Comparison of ENCODE assay signal across 9 mouse cellular contexts in the genomic region with DNA sequence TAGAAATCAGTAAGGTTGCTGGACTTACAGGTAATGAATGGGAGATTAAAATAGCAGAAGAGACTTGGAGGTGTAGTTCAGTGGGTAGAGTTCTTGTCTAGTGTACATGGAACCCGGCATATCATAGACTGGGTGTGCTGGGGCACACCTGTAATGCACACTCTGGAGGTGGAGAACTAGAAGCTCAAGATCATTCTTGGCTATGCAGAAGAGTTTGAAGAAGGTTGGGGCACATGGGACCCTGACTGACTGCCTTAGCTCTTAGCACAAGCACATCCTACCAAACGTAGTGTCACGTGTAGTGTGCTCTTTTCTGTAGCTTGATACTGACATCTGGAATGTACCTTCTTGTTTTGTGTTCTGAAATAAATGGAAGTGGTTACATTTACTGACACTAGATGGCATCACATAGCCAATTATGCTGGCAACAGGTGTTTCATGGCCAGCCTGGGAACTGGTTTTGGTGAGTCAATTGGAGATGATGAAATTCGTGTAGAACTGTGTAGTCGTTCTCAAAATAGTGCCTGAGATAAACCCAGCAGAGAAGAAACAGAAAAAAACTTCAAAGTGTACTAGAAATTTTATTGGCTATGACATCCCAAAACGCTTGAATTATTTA. TPM values are rescaled to one million over a fixed set of nuclear protein-coding genes. Genes with fewer than 3 reads are reported as not detected.
DNase-seq lines count a peak whose midpoint lies in the region; ATAC-seq and TF ChIP-seq lines count a peak whose summit lies in the region.
"Had no signal": no experiment of that assay in that cellular context is flagged by ENCODE, and none has a peak within 500 bp of the region (broad histone marks: within the 10 kb centered on the region; RNA-seq: fewer than 3 reads in every experiment).

No protein-coding gene starts in this region.

- H3K27ac ChIP-seq in gastrocnemius, adult 2 months, result no peak overlapping the region
- H3K27ac ChIP-seq in cortical plate, adult 2 months (ENCODE audit: insufficient read depth, low read length), result no peak overlapping the region
- no peak overlapping the region for H3K27ac ChIP-seq in liver, embryonic 14.5 days
- H3K27ac ChIP-seq: lung, embryonic 15.5 days had no signal

- no peak overlapping the region for H3K4me2 ChIP-seq in liver, embryonic 14.5 days (ENCODE audit: low read depth)
- H3K4me2 ChIP-seq: lung, embryonic 15.5 days had no signal

- ATAC-seq in liver, embryonic 14.5 days (ENCODE audit: insufficient read depth), result no peak

- no peak overlapping the region for H3K9ac ChIP-seq in liver, embryonic 14.5 days (replicated peaks)
- H3K9ac ChIP-seq: lung, embryonic 15.5 days had no signal

- WGBS in liver, embryonic 14.5 days (ENCODE audit: insufficient replicate concordance), result 25% methylated on average over 6 of the region's 6 CpGs

- peak; percentile 72 for TF ChIP-seq CTCF in gastrocnemius, adult 2 months (IDR thresholded peaks at IDR 0.05)
- peak; percentile 64 for TF ChIP-seq CTCF in cortical plate, adult 2 months (IDR thresholded peaks at IDR 0.05; ENCODE audit: extremely low read depth, insufficient read depth, low read length)
- peak; percentile 49 for TF ChIP-seq CTCF in liver, embryonic 14.5 days (IDR thresholded peaks at IDR 0.05; ENCODE audit: low read depth)

- H3K27me3 ChIP-seq in liver, embryonic 14.5 days (ENCODE audit: control insufficient read depth, insufficient read depth, low read length), result no peaks in the 10 kb centered on the region
- H3K27me3 ChIP-seq: lung, embryonic 15.5 days had no signal

- no peaks in the 10 kb centered on the region for H3K4me1 ChIP-seq in cortical plate, adult 2 months (ENCODE audit: control insufficient read depth, insufficient read depth, low read length)
- no peaks in the 10 kb centered on the region; a peak in 1 of 4 replicates for H3K4me1 ChIP-seq in liver, embryonic 14.5 days (replicated peaks; ENCODE audit: control insufficient read depth in 2 of 2, insufficient read depth in 2 of 2, low read length in 1 of 2)
- H3K4me1 ChIP-seq: lung, embryonic 15.5 days had no signal

- TF ChIP-seq POLR2A in cortical plate, adult 2 months (IDR thresholded peaks at IDR 0.05; ENCODE audit: extremely low read depth, insufficient read depth, low read length), result no peak

- H3K4me3 ChIP-seq in gastrocnemius, adult 2 months, result no peak overlapping the region
- no peak overlapping the region for H3K4me3 ChIP-seq in cortical plate, adult 2 months (ENCODE audit: insufficient read depth, low read length)
- H3K4me3 ChIP-seq in liver, embryonic 14.5 days (ENCODE audit: insufficient read depth in 1 of 2, low read depth in 2 of 2, low read length in 2 of 2), result no peak overlapping the region
- H3K4me3 ChIP-seq: lung, embryonic 15.5 days had no signal

- peak; percentile 31 for DNase-seq in gastrocnemius, adult 2 months
- DNase-seq in gastrocnemius, adult 18-20 months (ENCODE audit: low spot score), result no peak
- DNase-seq in testis, postnatal 10 days (ENCODE audit: low spot score), result peak; percentile 33
- no peak for DNase-seq in testis, postnatal 14 days (ENCODE audit: low spot score)
- peak in 1 of 3 experiments; percentile 13 for DNase-seq in liver, embryonic 14.5 days (ENCODE audit: low read depth in 3 of 3, low spot score in 3 of 3)
- DNase-seq in frontal cortex, postnatal 10 days (ENCODE audit: low spot score in 2 of 2), result no peak
- DNase-seq in gastrocnemius, postnatal 36 days, result no peak

- intact Hi-C loops in gastrocnemius, adult 2 months (cut with DNase I), result loop anchor here (2.0 to 10.0 kb wide), 3 partner anchors 128 to 326 kb away; a partner anchor contains a TSS
- intact Hi-C loops in gastrocnemius, postnatal 36 days (cut with DNase I), result loop anchor here (10.0 kb wide), 2 partner anchors 138 to 638 kb away; no protein-coding TSS in a partner anchor

- TF ChIP-seq EP300 in liver, embryonic 14.5 days (IDR thresholded peaks at IDR 0.05; ENCODE audit: low read depth), result no peak

- no peaks in the 10 kb centered on the region for H3K36me3 ChIP-seq in liver, embryonic 14.5 days (replicated peaks; ENCODE audit: control insufficient read depth, insufficient read depth, low read depth)
- H3K36me3 ChIP-seq: lung, embryonic 15.5 days had no signal

- H3K9me3 ChIP-seq in liver, embryonic 14.5 days (ENCODE audit: control insufficient read depth, low read length), result no peaks in the 10 kb centered on the region
- H3K9me3 ChIP-seq: lung, embryonic 15.5 days had no signal

RNA-seq across cellular contexts. Expression of a gene that starts 22.4 kb away (rescaled TPM):
- 1 to 10 TPM; 5.3 to 8.2 TPM for total RNA-seq in gastrocnemius, adult 2 months (2021)
- 1 to 10 TPM; 7.6 to 9.2 TPM for total RNA-seq in gastrocnemius, adult 18-20 months (2021)
- polyA plus RNA-seq in cortical plate, adult 2 months (2012; rRNA removed), result 5.0 and 5.1 TPM in 2 replicates
- polyA plus RNA-seq in liver, embryonic 14.5 days (2012; rRNA removed), result 4.7 and 5.4 TPM in 2 replicates
- polyA plus RNA-seq in liver, embryonic 14.5 days (2014; fragmentation: Nextera tagmentation; extraction: Ambion mirVana), result 11.5 and 11.8 TPM in 2 replicates
- total RNA-seq in gastrocnemius, postnatal 36 days (2021), result 1 to 10 TPM; 6.0 to 6.8 TPM

RNA-seq across cellular contexts. Expression of a gene that starts 33.0 kb away (rescaled TPM):
- not detected for total RNA-seq in gastrocnemius, adult 2 months (2021)
- 1 to 10 TPM in 1 of 2 experiments, not detected in 1; 2.6 TPM for total RNA-seq in gastrocnemius, adult 18-20 months (2021)
- not detected in 2 replicates for polyA plus RNA-seq in cortical plate, adult 2 months (2012; rRNA removed)
- 84.6 and 179 TPM in 2 replicates for polyA plus RNA-seq in liver, embryonic 14.5 days (2012; rRNA removed)
- 356 and 360 TPM in 2 replicates for polyA plus RNA-seq in liver, embryonic 14.5 days (2014; fragmentation: Nextera tagmentation; extraction: Ambion mirVana)
- not detected for total RNA-seq in gastrocnemius, postnatal 36 days (2021)

Comparison
In these comparisons a context has a peak if more than half of its experiments do, and no peak if none do; other contexts are left out.
1. DNase-seq: peak in gastrocnemius, adult 2 months (single experiment) and testis, postnatal 10 days (single experiment); none in gastrocnemius, adult 18-20 months (single experiment), testis, postnatal 14 days (single experiment), frontal cortex, postnatal 10 days (0 of 2) and gastrocnemius, postnatal 36 days (0 of 2).
2. Peak in every context shown above with its lines, with median percentiles within 50 percentile points of each other: CTCF ChIP-seq.